Mouse (Mus musculus) layer of hippocampus, adult 18-20 months (tissue): ENCODE measurements around the gene Mcm2. TPM values are rescaled to one million over a fixed set of nuclear protein-coding genes. Genes with fewer than 3 reads are reported as not detected.

Experiments used
- DNase-seq, 2 experiments: peaks; one replicate each; pipeline ENCODE4 v3.0.0; 2022; ENCODE audit warnings: low spot score in 2 of 2
- total RNA-seq, 2 experiments: library from RNA; stranded (reverse); gene quantifications; 2 replicates each; pipeline ENCODE4 v1.2.3; 2021

Mcm2 gene
- total RNA-seq, 2 experiments from 2014 or later: 5.0 to 8.8 TPM

- peak in 1 of 2 experiments; percentile 68 for DNase-seq
These were observed 5.0 kb downstream of the Mcm2 start for GRCm38 (mm10) chr6:88893559-88893958.

GRCm38 (mm10) chr6:88890832-88891231, 7.7 kb downstream of the Mcm2 start:
- DNase-seq: no peak

- DNase-seq: no peak
These were observed 9.1 kb downstream of the Mcm2 start for GRCm38 (mm10) chr6:88889410-88890042.

- no peak for DNase-seq
These were observed 12.1 kb downstream of the Mcm2 start for GRCm38 (mm10) chr6:88886417-88886967.

GRCm38 (mm10) chr6:88885644-88886416, 12.8 kb downstream of the Mcm2 start:
- DNase-seq: no peak

GRCm38 (mm10) chr6:88884690-88885089, 13.9 kb downstream of the Mcm2 start:
- DNase-seq: no peak

- DNase-seq: no peak
These were observed 14.4 kb downstream of the Mcm2 start for GRCm38 (mm10) chr6:88884195-88884594.

GRCm38 (mm10) chr6:88881334-88881733, 17.2 kb downstream of the Mcm2 start:
- DNase-seq: no peak

GRCm38 (mm10) chr6:88879471-88879870, 19.1 kb downstream of the Mcm2 start:
- no peak for DNase-seq

GRCm38 (mm10) chr6:88874868-88875508, 23.6 kb downstream of the Mcm2 start, which contains the start of gene Podxl2:
Gene Podxl2, minus strand, starts transcription at chr6:88875044.
- peak; percentile 70 to 84 for DNase-seq

GRCm38 (mm10) chr6:88873965-88874867, 24.4 kb downstream of the Mcm2 start:
- peak in 1 of 2 experiments; percentile 55 for DNase-seq

GRCm38 (mm10) chr6:88872811-88873210, 25.8 kb downstream of the Mcm2 start:
- DNase-seq: no peak

GRCm38 (mm10) chr6:88871546-88871945, 27.0 kb downstream of the Mcm2 start:
- peak; percentile 68 to 77 for DNase-seq

- peak in 1 of 2 experiments; percentile 27 for DNase-seq
These were observed 28.0 kb downstream of the Mcm2 start for GRCm38 (mm10) chr6:88870594-88870993.

- DNase-seq: peak; percentile 30 to 56
These were observed 29.1 kb downstream of the Mcm2 start for GRCm38 (mm10) chr6:88869459-88869858.

- no peak for DNase-seq
These were observed 32.9 kb downstream of the Mcm2 start for GRCm38 (mm10) chr6:88865704-88866103.

GRCm38 (mm10) chr6:88860914-88861313, 37.7 kb downstream of the Mcm2 start:
- DNase-seq: peak in 1 of 2 experiments; percentile 63

GRCm38 (mm10) chr6:88858341-88858740, 40.2 kb downstream of the Mcm2 start:
- DNase-seq: no peak

GRCm38 (mm10) chr6:88857830-88858229, 40.8 kb downstream of the Mcm2 start:
- no peak for DNase-seq

- DNase-seq: peak in 1 of 2 experiments; percentile 51
These were observed 41.3 kb downstream of the Mcm2 start for GRCm38 (mm10) chr6:88857249-88857648.

- DNase-seq: peak in 1 of 2 experiments; percentile 82
These were observed 42.9 kb downstream of the Mcm2 start for GRCm38 (mm10) chr6:88855636-88856035.
